In genomic region chr3:51778179-51778578, GRCm38 (mm10) we compare ENCODE assay signal across 8 mouse cellular contexts.
A peak's percentile ranks its signal among the peaks of the same experiment; 100 is the strongest.
DNase-seq lines count a peak whose midpoint lies in the region; ATAC-seq and TF ChIP-seq lines count a peak whose summit lies in the region.

No protein-coding gene starts in this region.

- no peaks in the 10 kb centered on the region for H3K36me3 ChIP-seq in heart, embryonic 11.5 days (ENCODE audit: control insufficient read depth, insufficient read depth, low read length)
- no peaks in the 10 kb centered on the region for H3K36me3 ChIP-seq in heart, adult 2 months (ENCODE audit: control insufficient read depth, insufficient read depth, low read length)
- no peaks in the 10 kb centered on the region for H3K36me3 ChIP-seq in neural tube, embryonic 11.5 days (ENCODE audit: control insufficient read depth, insufficient read depth, low read length)
- no peaks in the 10 kb centered on the region for H3K36me3 ChIP-seq in limb, embryonic 14.5 days (ENCODE audit: control insufficient read depth, insufficient read depth, low read length)

- no peak for ATAC-seq in heart, embryonic 11.5 days (replicated peaks; ENCODE audit: insufficient number of reproducible peaks, low FRiP score, low TSS enrichment)
- ATAC-seq in neural tube, embryonic 11.5 days (ENCODE audit: insufficient read depth, low FRiP score, low TSS enrichment), result no peak
- no peak for ATAC-seq in limb, embryonic 14.5 days (ENCODE audit: low FRiP score, low read depth)

- no peaks in the 10 kb centered on the region for H3K9me3 ChIP-seq in heart, embryonic 11.5 days (replicated peaks; ENCODE audit: control insufficient read depth, low read length)
- H3K9me3 ChIP-seq in neural tube, embryonic 11.5 days (ENCODE audit: control insufficient read depth, low read length), result no peaks in the 10 kb centered on the region
- H3K9me3 ChIP-seq in limb, embryonic 14.5 days (ENCODE audit: control insufficient read depth, low read length), result no peaks in the 10 kb centered on the region

- 0 out of 2 replicates have a peak overlapping the region, but pooled peaks have one; percentile 0 for H3K27ac ChIP-seq in heart, embryonic 11.5 days (ENCODE audit: low read depth, low read length)
- no peak overlapping the region for H3K27ac ChIP-seq in heart, adult 2 months
- H3K27ac ChIP-seq in neural tube, embryonic 11.5 days (ENCODE audit: low read depth, low read length), result peak overlapping the region; percentile 56; the same call in 1 of the 2 replicates
- no peak overlapping the region for H3K27ac ChIP-seq in limb, embryonic 14.5 days (replicated peaks; ENCODE audit: low read depth, low read length)

- no peak for DNase-seq in heart, adult 2 months
- no peak for DNase-seq in neural tube, embryonic 11.5 days (ENCODE audit: low spot score)
- DNase-seq in neural tube, embryonic 10.5 days (ENCODE audit: extremely low spot score, low spot score), result no peak
- no peak for DNase-seq in limb, embryonic 14.5 days (ENCODE audit: low spot score)
- DNase-seq in cerebellum, postnatal 4 days (ENCODE audit: low spot score in 2 of 2), result no peak
- DNase-seq in right cerebral cortex, postnatal 14 days, result no peak
- DNase-seq in adrenal gland, adult (ENCODE audit: inconsistent age in 2 of 2, low spot score in 1 of 2), result no peak

- no peak overlapping the region for H3K4me3 ChIP-seq in heart, embryonic 11.5 days (ENCODE audit: low read depth, low read length)
- no peak overlapping the region for H3K4me3 ChIP-seq in heart, adult 2 months
- no peak overlapping the region for H3K4me3 ChIP-seq in neural tube, embryonic 11.5 days (ENCODE audit: low read depth, low read length)
- H3K4me3 ChIP-seq in limb, embryonic 14.5 days (replicated peaks; ENCODE audit: low read length), result no peak overlapping the region

- no peaks in the 10 kb centered on the region for H3K27me3 ChIP-seq in heart, embryonic 11.5 days (ENCODE audit: control insufficient read depth, insufficient read depth, low read length)
- no peaks in the 10 kb centered on the region for H3K27me3 ChIP-seq in heart, adult 2 months (ENCODE audit: control insufficient read depth, insufficient read depth, low read length)
- H3K27me3 ChIP-seq in neural tube, embryonic 11.5 days (ENCODE audit: control insufficient read depth, insufficient read depth, low read length), result no peaks in the 10 kb centered on the region
- H3K27me3 ChIP-seq in limb, embryonic 14.5 days (ENCODE audit: control insufficient read depth, insufficient read depth, low read length), result 0 out of 2 replicates have a peak, but pooled peaks cover 3% of the 10 kb centered on the region

- no peak overlapping the region for H3K9ac ChIP-seq in heart, embryonic 11.5 days (ENCODE audit: low read depth, low read length)
- H3K9ac ChIP-seq in heart, adult 2 months (ENCODE audit: low read depth, low read length), result no peak overlapping the region
- H3K9ac ChIP-seq in neural tube, embryonic 11.5 days (ENCODE audit: low read length), result no peak overlapping the region
- H3K9ac ChIP-seq in limb, embryonic 14.5 days (ENCODE audit: low read depth, low read length, severe bottlenecking), result no peak overlapping the region

- TF ChIP-seq POLR2A in heart, adult 2 months (IDR thresholded peaks at IDR 0.05; ENCODE audit: insufficient read depth, low read depth, low read length), result no peak
- TF ChIP-seq POLR2A in limb, embryonic 14.5 days (IDR thresholded peaks at IDR 0.05; ENCODE audit: borderline replicate concordance, extremely low read depth, insufficient read depth, insufficient read length), result no peak

- TF ChIP-seq CTCF in heart, adult 2 months (IDR thresholded peaks at IDR 0.05), result no peak

- no peak for TF ChIP-seq EP300 in heart, adult 2 months (IDR thresholded peaks at IDR 0.05; ENCODE audit: insufficient read depth, low read depth, low read length)

- H3K79me2 ChIP-seq in heart, adult 2 months (replicated peaks; ENCODE audit: control insufficient read depth, insufficient read depth, low read length), result no peaks in the 10 kb centered on the region

- intact Hi-C loops in heart, adult 2 months (cut with DNase I), result no loop called here

- peak overlapping the region; percentile 27; the same call in 1 of the 2 replicates for H3K4me2 ChIP-seq in heart, embryonic 11.5 days
- H3K4me2 ChIP-seq in neural tube, embryonic 11.5 days (ENCODE audit: low read depth), result no peak overlapping the region
- H3K4me2 ChIP-seq in limb, embryonic 14.5 days (replicated peaks; ENCODE audit: low read depth, low read length, severe bottlenecking), result peak overlapping the region; percentile 15; the same call in 1 of the 2 replicates

- peaks cover 16% of the 10 kb centered on the region for H3K4me1 ChIP-seq in heart, embryonic 11.5 days (ENCODE audit: control insufficient read depth, insufficient read depth, low read length)
- H3K4me1 ChIP-seq in heart, adult 2 months (ENCODE audit: control insufficient read depth, insufficient read depth, low read length), result peaks cover 1% of the 10 kb centered on the region; the same call in 1 of the 2 replicates
- peaks cover 20% of the 10 kb centered on the region for H3K4me1 ChIP-seq in neural tube, embryonic 11.5 days (ENCODE audit: control insufficient read depth, insufficient read depth, low read length)
- peaks cover 19% of the 10 kb centered on the region for H3K4me1 ChIP-seq in limb, embryonic 14.5 days (ENCODE audit: control insufficient read depth, insufficient read depth, low read length)

- WGBS in heart, embryonic 11.5 days (ENCODE audit: insufficient replicate concordance), result 58% methylated on average over 3 of the region's 3 CpGs
- 68% methylated on average over 3 of the region's 3 CpGs for WGBS in heart, adult 2 months
- 46% methylated on average over 3 of the region's 3 CpGs for WGBS in neural tube, embryonic 11.5 days
- WGBS in limb, embryonic 14.5 days, result 12% methylated on average over 3 of the region's 3 CpGs

Comparison
In these comparisons a context has a peak if more than half of its experiments do, and no peak if none do; other contexts are left out.
1. H3K27ac ChIP-seq: peak in heart, embryonic 11.5 days (single experiment) and neural tube, embryonic 11.5 days (single experiment); none in heart, adult 2 months (single experiment) and limb, embryonic 14.5 days (single experiment).